20 mouse cellular contexts compared by ENCODE assay signal in the genomic region with DNA sequence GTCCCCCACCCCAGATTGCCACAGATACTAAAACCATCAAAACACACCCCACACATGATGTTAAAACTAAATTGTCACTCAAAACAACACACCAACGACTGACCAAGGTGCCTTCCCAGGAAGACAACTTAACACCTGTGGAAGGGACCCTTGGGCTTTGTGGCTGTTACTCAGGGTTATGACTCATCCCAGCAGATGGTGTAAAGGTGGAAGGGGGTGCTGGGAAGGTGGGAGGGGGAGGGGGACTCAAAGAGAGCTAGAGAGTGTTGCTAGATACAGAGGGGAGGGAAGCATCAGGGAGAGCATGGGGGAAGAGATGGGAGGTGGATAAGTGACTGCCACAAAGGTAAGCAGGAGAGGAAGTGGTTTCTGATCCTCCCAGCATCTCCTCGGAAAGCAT.
"Had no signal": no experiment of that assay in that cellular context is flagged by ENCODE, and none has a peak within 500 bp of the region (broad histone marks: within the 10 kb centered on the region; RNA-seq: fewer than 3 reads in every experiment).

No protein-coding gene starts in this region.

- H3K9ac ChIP-seq: heart, embryonic 12.5 days; hindbrain, embryonic 13.5 days; hindbrain, embryonic 15.5 days; intestine, embryonic 15.5 days; limb, embryonic 12.5 days; liver, embryonic 13.5 days; liver, embryonic 15.5 days had no signal

- H3K9me3 ChIP-seq: heart, embryonic 12.5 days; hindbrain, embryonic 13.5 days; hindbrain, embryonic 15.5 days; intestine, embryonic 15.5 days; limb, embryonic 10.5 days; limb, embryonic 12.5 days; liver, embryonic 13.5 days; liver, embryonic 15.5 days had no signal

- H3K27ac ChIP-seq: hindbrain, embryonic 13.5 days; hindbrain, embryonic 15.5 days; hindbrain, postnatal 0 days; intestine, embryonic 15.5 days; limb, embryonic 10.5 days; limb, embryonic 12.5 days; liver, embryonic 13.5 days; liver, embryonic 15.5 days had no signal

- H3K27me3 ChIP-seq: heart, embryonic 12.5 days; hindbrain, embryonic 13.5 days; hindbrain, embryonic 15.5 days; intestine, embryonic 15.5 days; limb, embryonic 12.5 days; liver, embryonic 13.5 days; liver, embryonic 15.5 days had no signal

- H3K36me3 ChIP-seq: hindbrain, embryonic 13.5 days; hindbrain, embryonic 15.5 days; limb, embryonic 10.5 days; limb, embryonic 12.5 days; liver, embryonic 13.5 days; liver, embryonic 15.5 days had no signal

- H3K4me2 ChIP-seq: heart, embryonic 12.5 days; hindbrain, embryonic 13.5 days; hindbrain, embryonic 15.5 days; intestine, embryonic 15.5 days; limb, embryonic 12.5 days; liver, embryonic 11.5 days; liver, embryonic 13.5 days; liver, embryonic 15.5 days had no signal

- DNase-seq: gastrocnemius, postnatal 14 days; gastrocnemius, postnatal 36 days; heart, adult 18-20 months; kidney, adult 18-20 months; kidney, adult 8-10 months; kidney, postnatal 10 days; kidney, postnatal 36 days; liver; liver, embryonic 13.5 days had no signal

- H3K4me1 ChIP-seq: hindbrain, embryonic 13.5 days; hindbrain, embryonic 15.5 days; intestine, embryonic 15.5 days; limb, embryonic 10.5 days; limb, embryonic 12.5 days; liver, embryonic 13.5 days; liver, embryonic 15.5 days had no signal

- H3K4me3 ChIP-seq: heart, embryonic 12.5 days; hindbrain, embryonic 13.5 days; hindbrain, embryonic 15.5 days; intestine, embryonic 15.5 days; limb, embryonic 10.5 days; limb, embryonic 12.5 days; liver, embryonic 13.5 days; liver, embryonic 15.5 days had no signal

- ATAC-seq: hindbrain, postnatal 0 days; inflammation-experienced regulatory T-cells, adult 6 months; intestine, embryonic 15.5 days; intestine, postnatal 0 days had no signal
